Mouse (Mus musculus) heart, adult 8-10 months (tissue): ENCODE measurements around the gene Tlr6. TPM values are rescaled to one million over a fixed set of nuclear protein-coding genes. Genes with fewer than 3 reads are reported as not detected.

Experiments
- DNase-seq: peaks from one replicate; pipeline ENCODE4 v3.0.0; 2022; ENCODE audit warnings: low spot score
- total RNA-seq, 4 experiments: library from RNA; stranded (reverse); gene quantifications; 2 replicates each; pipeline ENCODE4 v1.2.4; 2022

Gene Tlr6
- total RNA-seq = under 1 TPM; 0.46 to 0.91 (median 0.71) TPM

- peak; percentile 74 for DNase-seq
These were observed at the start of gene Tlr6 for GRCm38 (mm10) chr5:64959843-64960230. Tlr6 (minus strand) TSS chr5:64960097.

DNA sequence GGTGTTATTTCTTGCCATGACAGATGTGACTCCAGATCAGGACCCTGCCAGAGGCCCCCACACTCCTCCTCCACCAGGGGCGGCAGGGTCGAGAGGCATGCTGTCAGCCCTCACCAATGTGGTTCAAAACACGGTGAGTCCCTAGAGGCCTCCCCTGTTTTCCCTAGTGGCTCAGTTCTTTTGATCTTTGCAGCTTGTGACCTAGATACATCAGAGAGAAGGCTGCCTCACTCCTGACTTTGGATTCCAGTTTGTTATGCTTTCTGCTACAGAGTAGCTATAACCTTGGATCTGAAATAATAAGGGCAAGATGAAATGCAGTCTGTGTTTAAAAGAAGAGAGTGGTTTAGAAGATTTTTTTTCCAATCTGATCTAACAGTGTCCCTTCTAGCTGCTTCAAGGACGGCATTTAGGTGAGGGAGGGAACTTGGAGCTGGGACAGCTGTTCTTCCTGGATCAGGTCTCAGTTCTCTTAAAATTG lies 46.2 kb upstream of the Tlr6 start:
- no peak for DNase-seq

GRCm38 (mm10) chr5:65005251-65005650 lies 45.4 kb upstream of the Tlr6 start:
- DNase-seq = no peak

DNA sequence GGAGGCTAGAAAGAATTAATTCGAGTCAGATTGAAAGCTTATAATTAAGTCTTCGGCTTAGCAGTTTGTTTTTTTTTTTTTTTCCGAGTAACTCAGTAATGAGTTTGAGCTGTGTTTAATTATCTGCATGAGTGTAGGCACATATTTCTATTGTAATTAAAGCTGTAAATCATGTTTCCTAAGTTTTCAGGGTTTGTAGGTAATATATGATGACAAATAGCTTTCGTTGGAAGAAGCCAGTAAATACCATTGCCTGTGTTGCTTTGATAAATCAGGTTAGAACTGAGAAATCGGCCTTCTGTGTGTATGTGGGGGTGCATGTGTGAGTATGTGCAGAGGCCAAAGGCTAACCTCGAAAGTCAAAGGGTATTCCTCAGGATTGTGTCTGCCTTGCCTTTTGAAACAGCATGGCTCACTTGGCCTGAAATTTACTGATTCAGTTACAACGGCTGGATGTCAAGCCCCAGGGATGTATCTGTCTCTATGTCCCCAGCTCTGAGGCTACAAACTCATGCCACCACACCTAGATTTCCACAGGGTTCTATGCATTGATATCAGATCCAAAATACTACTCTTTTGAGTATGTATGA lies 44.1 kb upstream of the Tlr6 start:
- DNase-seq = no peak

DNA sequence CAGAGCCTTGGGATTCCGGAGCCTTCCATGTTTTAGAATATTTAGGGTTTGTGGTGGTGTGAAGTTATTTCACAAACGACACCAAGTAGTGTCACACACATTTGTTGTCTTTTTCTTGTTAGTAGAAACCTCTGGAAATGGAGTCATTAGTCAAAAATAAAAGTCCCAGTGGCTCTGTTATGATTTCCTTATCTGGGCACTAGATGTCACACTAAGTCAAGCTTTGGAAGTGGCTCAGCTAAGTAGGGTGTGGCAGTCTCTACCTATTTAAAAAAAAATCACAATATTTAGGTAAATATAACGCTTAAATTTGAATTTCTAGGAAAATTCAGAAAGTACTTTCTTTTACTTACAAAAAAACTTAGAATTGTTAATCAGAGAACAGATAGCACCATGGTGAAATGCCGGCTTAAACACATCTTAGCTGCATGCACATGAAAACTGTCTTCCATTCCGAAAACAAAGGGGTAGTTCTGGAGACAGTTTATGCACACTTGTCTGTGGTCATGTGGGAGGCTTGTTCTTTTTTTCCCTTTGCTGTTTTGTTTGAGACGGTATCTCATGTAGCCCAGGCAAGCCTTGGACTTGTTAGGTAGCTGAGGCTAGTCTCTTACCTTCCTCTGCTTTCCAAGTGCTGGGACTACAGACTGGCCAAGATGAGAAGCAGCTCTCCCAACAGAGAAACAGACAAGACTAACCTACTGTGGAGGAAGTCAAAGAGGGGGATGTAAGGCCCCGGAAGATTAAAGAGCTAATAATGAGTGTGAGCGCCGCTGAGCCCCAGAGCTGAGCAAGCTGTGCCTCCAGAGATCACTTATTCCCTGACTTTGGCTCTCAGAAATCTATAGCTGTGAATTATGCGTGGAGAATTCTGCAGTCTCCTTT lies 43.3 kb upstream of the Tlr6 start:
- peak; percentile 55 for DNase-seq

DNA sequence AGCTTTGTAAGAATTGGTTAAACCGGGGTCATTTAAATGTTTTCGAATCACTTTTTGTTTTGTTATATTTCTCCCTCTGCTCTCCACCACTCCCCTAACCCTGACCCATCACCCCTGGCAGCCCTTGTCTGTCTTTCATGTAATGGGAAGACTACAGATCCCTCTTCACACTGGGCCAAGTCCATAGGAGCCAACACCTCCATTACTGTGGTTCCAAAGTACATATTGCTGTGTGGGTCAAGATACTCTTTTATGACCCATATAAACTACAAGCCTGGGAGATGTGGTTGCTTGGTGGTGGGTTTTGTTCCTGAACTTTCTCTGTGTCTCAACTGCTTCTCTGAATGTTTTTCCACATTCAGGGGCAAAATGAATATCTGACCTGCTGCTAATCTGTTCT lies 35.5 kb upstream of the Tlr6 start:
- no peak for DNase-seq

DNA sequence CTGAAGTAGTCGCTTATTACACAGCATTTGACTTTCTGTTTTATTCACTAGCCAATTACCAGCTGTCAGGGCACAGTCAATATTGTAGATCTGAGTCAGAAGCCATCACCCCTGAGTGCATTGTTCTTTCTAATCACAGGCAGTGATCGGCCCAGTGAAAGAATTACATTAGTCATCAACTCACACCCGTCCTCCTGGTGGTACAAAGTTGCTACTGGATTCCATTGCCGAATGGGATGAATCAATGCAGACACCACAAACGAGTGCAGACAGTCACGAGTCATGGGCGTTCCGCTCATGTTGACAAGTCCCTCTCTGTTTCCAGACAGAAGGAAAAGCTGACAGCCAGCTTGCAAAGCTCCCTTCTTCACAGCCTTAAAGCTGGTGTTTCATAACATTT lies 32.6 kb upstream of the Tlr6 start:
- DNase-seq = no peak

DNA sequence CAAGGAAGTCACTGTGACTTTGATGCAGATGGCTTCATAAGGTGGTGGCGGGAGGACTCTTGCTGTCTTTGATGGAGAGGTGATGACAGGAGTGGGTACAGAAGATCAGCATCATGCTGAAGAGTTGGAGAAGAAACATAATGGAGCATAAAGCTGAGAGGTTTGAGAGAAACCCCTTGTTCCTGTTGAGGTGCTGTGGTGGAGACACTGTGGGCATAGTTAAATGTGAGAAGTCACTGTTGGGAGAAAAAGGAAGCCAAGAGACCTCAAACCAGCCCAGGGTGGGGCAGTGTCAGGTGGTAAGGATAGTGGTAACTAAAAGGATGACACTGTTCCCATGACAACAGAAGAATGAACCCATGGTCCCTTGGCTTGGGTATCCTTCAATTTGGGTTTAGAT lies 30.0 kb upstream of the Tlr6 start:
- no peak for DNase-seq

- DNase-seq = peak; percentile 59
These were observed 26.1 kb upstream of the Tlr6 start for GRCm38 (mm10) chr5:64985971-64986370.

GRCm38 (mm10) chr5:64977128-64977527 lies 17.2 kb upstream of the Tlr6 start:
- DNase-seq = no peak

DNA sequence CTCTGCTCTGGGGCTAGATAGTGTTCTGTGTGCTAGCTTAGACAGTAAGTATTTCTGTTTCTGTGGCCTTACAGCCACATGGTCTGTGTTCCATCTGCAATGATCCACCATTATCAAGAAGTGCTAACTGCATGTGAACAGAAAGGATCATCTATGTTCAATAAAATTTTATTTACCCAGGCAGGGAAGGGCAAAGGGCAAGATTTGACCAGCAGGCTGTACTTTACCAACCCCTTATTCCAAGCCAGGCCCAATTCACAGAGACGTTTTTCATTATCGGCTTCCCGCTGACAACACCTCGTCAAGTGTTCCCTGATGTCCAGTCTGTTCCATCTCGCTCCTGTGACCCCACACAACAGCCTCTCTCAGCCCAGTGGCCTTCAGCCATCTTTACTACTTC lies 15.2 kb upstream of the Tlr6 start:
- DNase-seq = no peak

DNA sequence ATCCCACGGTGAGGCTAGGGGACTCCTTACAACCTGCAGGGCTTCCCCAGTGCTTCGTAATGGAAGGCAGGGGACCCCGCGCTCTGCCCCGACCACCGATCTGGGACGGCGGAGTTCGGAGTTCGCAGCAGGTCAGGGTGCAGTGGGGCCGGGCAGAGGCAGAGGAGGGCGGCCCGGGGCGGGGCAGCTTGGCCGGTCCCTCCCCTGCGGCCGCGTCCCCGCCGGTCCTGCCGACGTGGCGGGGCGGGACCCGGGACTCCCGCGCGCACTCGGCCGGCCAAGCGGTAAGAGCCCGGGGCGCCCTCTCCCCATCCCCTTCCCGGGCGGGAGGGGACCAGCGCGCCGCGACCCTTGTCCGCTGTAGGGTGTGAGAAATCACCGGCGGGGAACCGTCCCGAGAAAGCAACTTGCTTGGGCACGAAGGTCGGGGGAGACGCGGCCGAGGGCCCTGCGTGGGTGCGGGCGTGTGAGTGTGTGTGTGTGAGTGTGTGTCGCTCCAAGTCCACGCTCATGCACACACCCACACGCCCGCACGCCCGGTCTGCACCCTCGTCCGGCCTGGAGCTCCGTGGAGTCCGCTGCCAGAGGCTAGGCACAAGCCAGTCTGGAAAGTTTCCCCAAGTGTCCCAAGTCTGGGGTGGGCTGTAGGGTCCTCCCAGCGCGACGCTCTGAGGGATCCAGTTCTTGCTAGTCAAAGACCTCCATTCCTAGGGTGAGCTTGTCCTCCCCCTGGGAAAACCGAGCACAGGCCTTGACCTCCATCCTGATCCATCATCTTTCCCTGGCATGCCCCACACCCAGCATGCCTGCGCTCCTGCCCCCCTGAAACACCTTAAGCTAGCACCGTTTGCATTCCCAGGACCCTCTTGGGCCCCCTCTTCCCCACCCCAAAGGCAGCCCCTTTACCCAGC lies 10.2 kb upstream of the Tlr6 start, which contains the start of gene Fam114a1:
Fam114a1 (plus strand) TSS at position 211 of the 911 bp plus-strand sequence.
- peak; percentile 70 for DNase-seq

- DNase-seq = peak; percentile 29
These were observed 9.3 kb upstream of the Tlr6 start for GRCm38 (mm10) chr5:64968961-64969860.

DNA sequence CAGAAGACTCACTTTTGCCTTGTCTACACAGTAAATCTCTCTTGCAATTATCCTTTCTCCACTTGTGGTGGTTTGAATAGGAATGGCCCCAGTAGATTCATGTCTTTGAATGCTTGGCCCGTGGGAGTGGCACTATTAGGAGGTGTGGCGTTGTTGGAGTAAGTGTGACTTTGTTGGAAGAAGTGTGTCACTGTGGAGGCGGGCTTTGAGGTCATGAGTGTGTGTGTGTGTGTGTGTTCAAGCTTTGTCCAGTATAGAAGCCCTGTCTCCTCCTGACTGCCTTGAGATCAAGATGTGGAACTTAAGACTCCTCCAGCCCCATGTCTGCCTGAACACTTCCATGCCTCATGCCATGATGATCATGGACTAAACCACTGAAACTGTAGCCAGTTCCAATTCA lies 3.8 kb upstream of the Tlr6 start:
- DNase-seq = no peak

DNA sequence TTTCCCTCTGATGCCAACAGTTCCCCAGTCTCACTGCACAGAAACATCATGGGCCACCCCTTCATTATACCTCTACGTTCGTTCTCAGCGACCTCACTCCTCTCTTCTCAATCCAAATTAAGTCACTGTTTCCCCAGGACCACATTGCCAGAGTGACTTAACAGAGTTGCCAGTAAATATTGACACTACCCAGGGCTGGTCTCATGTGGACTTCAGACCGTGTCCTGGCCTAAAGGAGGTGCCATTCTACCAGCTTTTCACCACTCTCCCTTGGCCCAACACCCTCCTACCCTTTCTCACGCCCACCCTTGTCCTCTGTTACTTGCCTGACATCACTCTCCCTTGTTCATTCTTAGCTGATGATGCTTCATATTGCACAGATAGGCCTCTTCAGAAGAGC lies 3.4 kb upstream of the Tlr6 start:
- no peak for DNase-seq

DNA sequence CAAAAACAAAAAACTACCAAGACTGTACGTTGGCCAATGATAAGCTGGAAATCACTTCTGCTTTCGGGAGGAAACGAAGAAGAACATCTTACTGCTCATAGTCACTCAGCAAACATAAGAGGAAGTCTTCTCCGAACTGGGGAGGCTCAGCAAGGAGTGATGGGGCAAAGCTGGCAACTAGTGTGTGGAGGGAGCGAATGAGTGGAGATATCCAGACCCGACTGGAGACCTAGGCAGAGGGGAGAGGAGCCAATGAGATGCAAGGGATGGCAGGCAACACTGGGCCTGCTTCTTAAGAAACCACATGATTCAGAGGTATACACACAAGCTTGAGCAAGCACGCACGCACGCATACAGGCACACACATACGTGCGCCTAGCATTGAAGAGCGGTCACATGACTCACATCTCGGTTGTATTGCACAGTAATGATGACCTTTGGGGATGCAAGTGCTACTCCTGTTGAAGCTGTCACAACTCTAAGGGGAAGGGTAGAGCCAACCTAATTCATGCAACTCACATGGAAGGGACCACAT lies 1.0 kb upstream of the Tlr6 start:
- DNase-seq = peak; percentile 19

DNA sequence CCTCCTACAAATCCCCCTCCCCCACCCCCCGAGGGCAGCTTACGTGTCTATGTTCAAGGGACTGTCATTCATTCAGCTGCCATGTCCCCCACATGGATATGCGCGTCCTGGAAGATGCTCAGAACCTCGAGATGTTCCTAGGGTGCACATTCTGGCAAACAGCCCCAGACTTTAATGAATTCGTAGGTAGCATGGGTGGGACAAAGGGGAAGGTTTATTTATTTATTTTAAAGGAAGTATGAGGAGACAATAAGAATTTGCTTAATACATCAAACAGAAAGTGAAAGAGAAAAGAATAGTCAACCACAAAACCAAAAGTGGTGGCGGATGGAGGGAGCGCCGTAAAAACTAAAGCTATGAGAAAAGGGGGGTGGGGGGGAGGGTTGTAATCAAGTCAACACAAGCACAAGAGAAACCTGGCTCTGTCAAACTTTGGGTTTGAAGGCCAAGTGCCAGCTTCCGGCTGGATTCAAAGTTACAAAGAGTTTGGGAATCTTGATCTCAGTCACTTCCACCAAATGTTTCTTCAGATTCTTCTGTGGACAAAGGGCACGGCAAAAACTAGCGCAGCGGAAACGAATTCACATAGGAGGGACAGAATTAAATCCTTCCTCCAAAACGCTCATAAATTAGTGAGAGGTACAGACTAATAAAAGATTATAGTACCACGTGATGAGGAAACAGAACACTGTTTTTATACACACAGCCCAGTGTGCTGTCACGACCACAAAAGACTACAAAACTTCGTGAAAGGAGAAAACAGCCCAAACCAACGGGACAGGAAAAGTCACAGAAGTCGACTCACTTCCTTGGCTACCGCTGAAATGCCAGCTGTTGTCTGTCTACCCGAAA lies 680 bp downstream of the Tlr6 start:
- peak; percentile 24 for DNase-seq

- no peak for DNase-seq
These were observed 5.0 kb downstream of the Tlr6 start for GRCm38 (mm10) chr5:64954931-64955330.

GRCm38 (mm10) chr5:64951486-64951885 lies 8.4 kb downstream of the Tlr6 start:
- DNase-seq = no peak

GRCm38 (mm10) chr5:64932775-64933174 lies 27.1 kb downstream of the Tlr6 start:
- no peak for DNase-seq
